Mouse (Mus musculus) fibroblast of lung, adult 2 months (primary cell): ENCODE data around the gene Cd209f.
"Not testable (repeated sequence)": the region's sequence is repeated elsewhere in the genome, so short reads cannot be mapped to it uniquely, and the experiment has no call there.

Experiments
- DNase-seq: peaks from one replicate; pipeline ENCODE4 v3.0.0-alpha.2; 2011; ENCODE audit warnings: low read depth

The Cd209f gene

DNA sequence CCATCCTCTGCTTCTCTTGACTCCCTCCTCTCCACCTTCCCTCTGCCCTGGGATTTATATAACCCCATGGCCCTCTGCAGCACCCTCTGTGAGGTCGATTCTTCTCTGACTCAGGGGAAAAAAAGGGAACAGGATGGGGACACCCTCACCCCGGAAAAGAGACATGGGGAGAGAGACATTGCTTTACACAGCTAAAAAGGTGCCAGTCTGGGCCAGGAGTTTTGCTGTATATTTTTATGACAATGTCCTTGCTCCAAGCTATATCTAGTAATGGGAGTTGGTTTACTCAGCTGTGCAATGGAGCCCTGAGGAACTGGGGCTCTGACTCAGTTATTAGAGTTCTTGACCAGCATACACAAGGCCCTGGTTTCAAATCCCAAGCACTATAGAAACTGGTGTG, at the start of gene Cd209f:
Gene Cd209f, minus strand, starts transcription at position 101 of the 400 bp plus-strand sequence.
- DNase-seq, result not testable (repeated sequence)

- no peak for DNase-seq
Observed at GRCm38 (mm10) chr8:4154878-4155277, 49.2 kb upstream of the Cd209f start.

DNA sequence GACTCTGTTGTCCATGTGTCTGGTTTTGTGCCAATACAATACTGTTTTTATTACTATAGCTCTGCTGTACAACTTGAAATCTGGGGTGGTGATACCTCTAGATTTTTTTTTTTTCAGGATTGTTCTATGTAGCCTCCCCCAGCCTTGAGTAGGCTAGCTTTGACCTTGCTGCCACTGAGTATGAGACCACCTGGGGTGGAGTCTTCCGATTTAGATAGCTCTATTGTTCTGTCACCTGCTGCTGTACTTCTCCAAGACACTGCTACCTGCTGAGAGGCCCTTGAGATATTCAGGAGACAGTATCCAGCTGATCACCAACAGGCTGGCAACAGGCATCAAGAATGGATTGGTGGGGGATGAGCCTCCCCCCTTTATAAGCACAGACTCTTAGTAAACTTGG, 41.6 kb upstream of the Cd209f start:
- DNase-seq, result no peak

DNA sequence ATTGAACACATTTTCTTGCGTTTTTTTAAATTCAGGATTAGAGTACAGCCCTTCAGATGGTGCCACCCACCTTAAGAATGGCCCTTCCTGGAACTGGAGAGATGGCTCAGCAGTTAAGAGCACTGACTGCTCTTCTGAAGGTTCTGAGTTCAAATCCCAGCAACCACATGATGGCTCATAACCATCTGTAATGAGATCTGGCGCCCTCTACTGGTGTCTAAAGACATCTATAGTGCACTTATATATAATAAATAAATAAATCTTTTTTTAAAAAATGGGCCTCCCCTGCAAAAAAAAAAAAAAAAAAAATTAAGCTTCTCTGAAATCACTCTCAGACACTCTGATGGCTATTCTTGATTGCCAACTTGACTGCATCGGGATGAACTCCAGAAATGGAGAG, 36.1 kb upstream of the Cd209f start:
- no peak for DNase-seq

DNA sequence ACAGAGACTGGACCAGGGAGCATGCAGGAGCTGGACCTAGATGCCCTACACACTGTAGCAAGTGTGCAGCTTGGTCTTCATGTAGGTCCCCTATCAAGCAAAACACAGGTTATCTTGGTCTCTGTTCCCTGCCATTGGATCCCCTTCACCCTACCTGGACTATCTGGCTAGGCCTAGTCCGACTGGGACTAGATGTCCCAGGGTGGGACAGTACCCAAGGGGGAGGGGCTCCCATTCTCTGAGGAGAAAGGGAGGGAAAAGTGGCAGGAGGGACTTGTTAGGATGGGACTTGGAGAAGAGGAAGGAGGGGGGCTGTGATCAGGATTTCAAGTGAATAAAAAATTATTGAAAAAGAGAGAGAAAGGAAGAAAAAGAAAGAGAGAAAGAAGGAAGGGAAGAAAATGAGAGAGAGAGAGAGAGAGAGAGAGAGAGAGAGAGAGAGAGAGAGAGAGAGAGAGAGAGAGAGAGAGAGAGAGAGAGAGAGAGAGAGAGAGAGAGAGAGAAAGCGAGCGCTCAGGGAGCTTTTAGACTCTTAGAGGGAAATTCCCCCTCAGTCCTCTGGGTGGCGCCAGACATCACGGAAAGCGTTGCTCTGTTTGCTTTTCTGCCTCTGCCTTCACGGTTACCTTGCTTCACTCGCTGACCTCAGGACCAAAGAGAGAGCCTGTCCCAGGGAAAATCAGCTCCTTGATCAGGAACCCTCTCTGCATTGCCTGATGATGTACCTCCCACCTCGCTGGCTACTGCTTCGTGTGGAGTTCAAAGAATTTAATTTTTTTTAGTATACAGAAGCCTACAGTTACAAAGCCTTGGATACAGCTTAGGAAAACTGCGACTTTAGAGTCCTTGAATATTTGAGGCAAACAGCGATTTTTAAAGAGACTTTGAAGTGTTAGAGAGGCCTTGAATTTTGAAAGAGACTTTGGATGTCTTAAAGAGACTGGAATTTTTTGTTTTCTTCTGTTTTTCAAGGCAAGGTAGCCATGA, 34.3 kb upstream of the Cd209f start:
- peak; percentile 36 for DNase-seq

DNA sequence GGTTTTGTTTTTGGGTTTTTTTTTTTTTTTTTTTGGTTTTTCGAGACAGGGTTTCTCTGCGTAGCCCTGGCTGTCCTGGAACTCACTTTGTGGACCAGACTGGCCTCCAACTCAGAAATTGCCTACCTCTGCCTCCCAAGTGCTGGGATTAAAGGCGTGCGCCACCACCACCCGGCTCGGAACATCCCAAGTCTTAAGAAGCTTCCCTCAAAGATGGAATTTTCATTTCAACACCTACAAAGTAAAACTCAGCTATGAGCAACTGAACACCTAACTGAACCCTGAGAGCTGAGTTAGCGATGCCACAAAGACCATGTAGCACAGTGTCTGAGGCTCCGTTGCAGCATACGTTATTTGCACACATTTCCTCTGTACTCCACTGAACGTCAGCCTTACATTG, 28.2 kb upstream of the Cd209f start, which contains the start of gene Cd209g:
Gene Cd209g, plus strand, starts transcription at position 301 of the 400 bp plus-strand sequence.
- DNase-seq, result no peak

- DNase-seq, result not testable (repeated sequence)
Observed at GRCm38 (mm10) chr8:4088514-4088913, 17.1 kb downstream of the Cd209f start.

GRCm38 (mm10) chr8:4087180-4087722, 18.4 kb downstream of the Cd209f start:
- not testable (repeated sequence) for DNase-seq
